Mouse (Mus musculus) brain, embryonic 14.5 days (tissue): ENCODE measurements around the gene Clec3b. TPM values are rescaled to one million over a fixed set of nuclear protein-coding genes. Genes with fewer than 3 reads are reported as not detected.

Experiments
- DNase-seq: peaks from one replicate; pipeline ENCODE4 v3.0.0-alpha.2; 2011; ENCODE audit warnings: low read depth
- CTCF ChIP-seq: fragments of 200-500 bp; IDR thresholded peaks from 2 replicates; pipeline ENCODE4 v1.5.1; 2012; ENCODE audit warnings: inconsistent platforms, mild to moderate bottlenecking, moderate library complexity, borderline replicate concordance; ENCODE audit not compliant: insufficient read depth, insufficient read length; ENCODE audit errors: extremely low read depth
- POLR2A ChIP-seq: fragments of 200-500 bp; IDR thresholded peaks from 2 replicates; pipeline ENCODE4 v1.6.1; 2012; ENCODE audit warnings: mild to moderate bottlenecking, inconsistent platforms, borderline replicate concordance; ENCODE audit not compliant: poor library complexity, insufficient read depth, insufficient read length, severe bottlenecking; ENCODE audit errors: extremely low read depth
- polyA plus RNA-seq: library from polyadenylated mRNA; depleted of rRNA; stranded (reverse); fragments of >200 nt; gene quantifications from 2 replicates; pipeline ENCODE4 v1.2.3, GENCODE M21; 2012; rRNA removed

The Clec3b gene
- 3.7 and 5.0 TPM in 2 replicates for polyA plus RNA-seq

DNA sequence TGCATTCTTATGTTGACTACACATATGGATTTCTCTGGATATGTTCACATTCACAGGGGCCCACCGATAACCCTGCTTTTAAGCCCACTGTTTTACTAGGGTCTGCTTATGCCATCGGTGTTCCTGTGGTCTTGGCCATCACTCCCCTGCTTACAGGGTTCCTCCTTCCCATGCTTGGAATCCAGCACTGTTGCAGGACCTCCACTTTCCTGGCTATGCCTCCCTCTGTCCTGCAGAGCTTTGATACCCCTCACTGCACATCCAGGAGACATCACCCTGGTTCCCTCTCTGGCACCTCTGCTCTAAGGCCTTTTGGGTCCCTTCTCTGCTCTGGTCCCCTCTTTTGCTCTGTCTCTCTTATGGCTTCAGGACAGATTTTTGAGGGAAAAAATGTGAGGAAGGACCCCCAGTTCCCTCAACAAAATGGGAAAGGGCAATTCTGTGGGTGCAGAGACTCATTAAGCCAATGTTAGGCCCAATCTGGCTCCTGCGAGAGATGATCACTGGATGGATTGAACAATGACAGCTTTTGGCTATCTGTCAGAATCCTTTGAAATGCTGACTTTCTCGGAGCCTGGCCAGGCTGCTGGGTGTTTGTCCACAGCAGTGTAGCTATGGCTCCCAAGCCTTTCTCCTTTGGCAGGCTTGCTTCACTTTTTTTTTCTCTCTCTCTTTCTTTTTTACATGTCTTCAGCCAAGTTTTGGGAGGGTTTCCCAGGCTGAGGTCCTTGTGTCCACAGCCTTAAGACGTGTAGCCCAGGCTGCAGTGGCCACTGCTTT is at the start of gene Clec3b:
TSS of gene Clec3b (plus strand) at position 706 of the 780 bp plus-strand sequence.
- TF ChIP-seq POLR2A (no peak), CTCF (no peak)
- peak; percentile 11 for DNase-seq

- no peak for DNase-seq
- no peak for TF ChIP-seq CTCF
Observed at GRCm38 (mm10) chr9:123103425-123103824, 47.3 kb upstream of the Clec3b start.

DNA sequence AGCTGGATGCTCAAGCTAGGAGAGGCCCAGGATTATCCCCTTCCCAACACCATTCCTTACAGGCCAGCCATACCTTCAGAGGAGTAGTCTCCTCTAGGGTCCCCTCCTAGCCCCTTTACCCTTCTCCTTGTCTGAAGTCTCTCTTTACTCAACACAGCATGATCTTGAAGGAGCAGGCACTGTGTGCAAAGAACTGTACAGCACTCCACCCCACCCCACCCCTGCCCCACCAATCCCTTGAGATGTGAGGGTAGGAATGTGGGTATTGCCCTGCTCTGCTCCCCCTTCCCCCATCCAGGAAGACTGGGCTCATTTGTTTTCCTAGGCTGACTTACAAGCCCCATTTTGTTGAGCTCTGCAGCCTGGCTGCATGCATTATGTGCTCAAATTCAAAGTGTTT is 46.4 kb upstream of the Clec3b start:
- DNase-seq = no peak
- TF ChIP-seq POLR2A (no peak), CTCF (no peak)

- TF ChIP-seq POLR2A (no peak), CTCF (no peak)
- DNase-seq = no peak
Observed at GRCm38 (mm10) chr9:123107186-123107585, 43.6 kb upstream of the Clec3b start.

GRCm38 (mm10) chr9:123109188-123109587 is 41.6 kb upstream of the Clec3b start:
- no peak for DNase-seq
- TF ChIP-seq POLR2A = no peak
- TF ChIP-seq CTCF = no peak

GRCm38 (mm10) chr9:123111751-123112221 is 39.0 kb upstream of the Clec3b start:
- DNase-seq = peak; percentile 5
- no peak for TF ChIP-seq POLR2A
- TF ChIP-seq CTCF = no peak

GRCm38 (mm10) chr9:123112805-123113521 is 37.8 kb upstream of the Clec3b start, which contains the start of the genes Zdhhc3 and Exosc7:
TSS of gene Zdhhc3 (minus strand) at chr9:123113205.
TSS of gene Exosc7 (plus strand) at chr9:123113215.
- DNase-seq = peak; percentile 97
- TF ChIP-seq CTCF (no peak), POLR2A (peak; percentile 95)

DNA sequence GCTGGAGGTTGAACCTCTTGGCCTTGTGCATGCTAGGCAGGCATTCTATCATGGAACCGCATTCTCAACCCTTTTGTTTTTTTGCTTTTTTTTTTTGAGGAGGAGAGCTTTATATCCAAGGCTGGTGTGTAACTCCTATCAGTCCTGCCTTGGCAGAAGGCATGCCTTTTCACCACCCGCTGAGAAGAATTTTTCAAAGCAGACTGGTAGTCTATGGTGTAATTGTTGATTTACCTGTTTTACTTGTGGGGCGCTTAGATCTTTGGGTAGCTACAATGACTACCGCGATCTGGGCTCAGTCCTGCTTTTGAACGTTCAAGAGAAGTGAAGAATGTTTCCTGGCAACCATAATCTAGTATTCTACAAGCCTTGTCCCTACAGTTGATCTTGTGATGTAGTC is 36.8 kb upstream of the Clec3b start:
- TF ChIP-seq POLR2A (no peak), CTCF (no peak)
- DNase-seq = peak; percentile 3

GRCm38 (mm10) chr9:123115566-123115965 is 35.2 kb upstream of the Clec3b start:
- TF ChIP-seq CTCF (no peak), POLR2A (no peak)
- no peak for DNase-seq

- no peak for TF ChIP-seq POLR2A
- TF ChIP-seq CTCF = no peak
- DNase-seq = no peak
Observed at GRCm38 (mm10) chr9:123123017-123123416, 27.7 kb upstream of the Clec3b start.

GRCm38 (mm10) chr9:123123571-123124412 is 27.0 kb upstream of the Clec3b start:
- TF ChIP-seq CTCF (peak; percentile 76; the same call in 1 of the 2 replicates), POLR2A (no peak)
- DNase-seq = peak; percentile 40
